Mouse (Mus musculus) CH12.LX (cell line): ENCODE measurements at regions not wholly inside any gene's neighbourhood (a gene's known extent, or its start where the extent isn't known, plus 50 kb on each side); places are given as distances from the start of the nearest gene placed in this dataset.

ENCODE experiments used
- DNase-seq: peaks from one replicate; pipeline ENCODE4 v3.0.0-alpha.2; 2013; ENCODE audit errors: extremely low read depth
- H3K27ac ChIP-seq: 2 replicates; pipeline ENCODE4 v1.5.1; 2012; ENCODE audit warnings: low read depth, mild to moderate bottlenecking, control low read depth, moderate library complexity; ENCODE audit not compliant: insufficient read depth
- H3K27me3 ChIP-seq: replicated peaks from 2 replicates; pipeline ENCODE3; 2012; ENCODE audit warnings: inconsistent platforms
- H3K36me3 ChIP-seq, 2 experiments: replicated peaks in 1 of 2; 2 replicates each; pipeline versions ENCODE3 to v1.6.1; 2012; ENCODE audit warnings: inconsistent platforms in 1 of 2, low read length in 1 of 2, mild to moderate bottlenecking in 1 of 2, mixed read lengths in 1 of 2, moderate library complexity in 1 of 2; ENCODE audit not compliant: control insufficient read depth in 1 of 2, insufficient read depth in 1 of 2
- H3K4me1 ChIP-seq, 2 experiments: 2 replicates each; pipeline ENCODE4 v1.6.1; 2012; ENCODE audit warnings: inconsistent platforms in 1 of 2, moderate library complexity in 1 of 2; ENCODE audit not compliant: insufficient read depth in 2 of 2, control insufficient read depth in 1 of 2
- H3K4me2 ChIP-seq: 2 replicates; pipeline ENCODE4 v1.6.1; 2012; ENCODE audit warnings: low read depth, mild to moderate bottlenecking, control low read depth; ENCODE audit not compliant: poor library complexity, insufficient read depth, severe bottlenecking
- H3K4me3 ChIP-seq, 3 experiments: fragments of 150-350 bp in 1 of 3; sonication (generic) in 1 of 3; replicated peaks in 1 of 3; 2 replicates each; pipeline versions ENCODE3 to v1.5.1; 2011 to 2012; ENCODE audit warnings: low read depth in 2 of 3, low read length in 2 of 3, mild to moderate bottlenecking in 2 of 3, moderate library complexity in 2 of 3, control low read depth in 1 of 3, improper control_type of control experiment in 1 of 3, inconsistent platforms in 1 of 3, mixed read lengths in 1 of 3; ENCODE audit not compliant: poor library complexity in 1 of 3
- H3K79me2 ChIP-seq: replicated peaks from 2 replicates; pipeline ENCODE4 v1.6.1; 2012; ENCODE audit warnings: mild to moderate bottlenecking, moderate library complexity; ENCODE audit not compliant: control insufficient read depth, poor library complexity, insufficient read depth, severe bottlenecking; ENCODE audit errors: extremely low read depth
- H3K9ac ChIP-seq: 2 replicates; pipeline ENCODE4 v1.6.1; 2012; ENCODE audit warnings: low read depth, mild to moderate bottlenecking, control low read depth, moderate library complexity; ENCODE audit not compliant: insufficient read depth
- H3K9me3 ChIP-seq: replicated peaks from 2 replicates; pipeline ENCODE3; 2012; ENCODE audit warnings: low read length, inconsistent platforms, mixed read lengths
- CHD1 ChIP-seq: IDR thresholded peaks from 2 replicates; pipeline ENCODE4 v1.6.1; 2012; ENCODE audit warnings: low read depth, low read length, improper control_type of control experiment, inconsistent platforms
- CHD2 ChIP-seq: IDR thresholded peaks from 2 replicates; pipeline ENCODE4 v1.6.1; 2011; ENCODE audit warnings: low read length, improper control_type of control experiment
- E2F4 ChIP-seq: IDR thresholded peaks from 2 replicates; pipeline ENCODE4 v1.6.1; 2011; ENCODE audit warnings: low read depth, low read length, improper control_type of control experiment; ENCODE audit not compliant: insufficient replicate concordance
- JUN ChIP-seq: IDR thresholded peaks from 2 replicates; pipeline ENCODE4 v1.6.1; 2011; ENCODE audit warnings: low read depth, mild to moderate bottlenecking, low read length, improper control_type of control experiment, moderate library complexity; ENCODE audit not compliant: insufficient read depth
- JUND ChIP-seq: conservative IDR thresholded peaks from 2 replicates; pipeline ENCODE4 v1.6.1; 2011; ENCODE audit warnings: low read depth, low read length, improper control_type of control experiment
- MAFK ChIP-seq: IDR thresholded peaks from 2 replicates; pipeline ENCODE4 v1.6.1; 2011; ENCODE audit warnings: low read length, improper control_type of control experiment; ENCODE audit not compliant: insufficient replicate concordance
- MAZ ChIP-seq: IDR thresholded peaks from 2 replicates; pipeline ENCODE4 v1.6.1; 2012; ENCODE audit warnings: low read depth, mild to moderate bottlenecking, inconsistent platforms, low read length, improper control_type of control experiment, moderate library complexity
- MEF2A ChIP-seq: IDR thresholded peaks from 2 replicates; pipeline ENCODE4 v1.6.1; 2014; ENCODE audit warnings: low read depth, mild to moderate bottlenecking, inconsistent platforms, low read length, improper control_type of control experiment, borderline replicate concordance
- NELFE ChIP-seq: IDR thresholded peaks from 2 replicates; pipeline ENCODE4 v1.6.1; 2011; ENCODE audit warnings: low read depth, low read length, improper control_type of control experiment
- NRF1 ChIP-seq: IDR thresholded peaks from 2 replicates; pipeline ENCODE4 v1.6.1; 2014; ENCODE audit warnings: low read depth, mild to moderate bottlenecking, inconsistent platforms, low read length, improper control_type of control experiment, moderate library complexity
- POLR2A ChIP-seq: IDR thresholded peaks from 2 replicates; pipeline ENCODE4 v1.6.1; 2011; ENCODE audit warnings: low read depth, mild to moderate bottlenecking, improper control_type of control experiment, low read length
- POLR2AphosphoS2 ChIP-seq: IDR thresholded peaks from 2 replicates; pipeline ENCODE4 v1.6.1; 2011; ENCODE audit warnings: low read depth, low read length, improper control_type of control experiment
- RAD21 ChIP-seq: IDR thresholded peaks from 2 replicates; pipeline ENCODE4 v1.6.1; 2011; ENCODE audit warnings: low read depth, mild to moderate bottlenecking, low read length, improper control_type of control experiment, moderate library complexity
- SIN3A ChIP-seq: IDR thresholded peaks from 2 replicates; pipeline ENCODE4 v1.6.1; 2012; ENCODE audit warnings: low read length, improper control_type of control experiment, inconsistent platforms
- SMC3 ChIP-seq: IDR thresholded peaks from 2 replicates; pipeline ENCODE4 v1.6.1; 2011; ENCODE audit warnings: low read depth, low read length, improper control_type of control experiment
- TBP ChIP-seq: conservative IDR thresholded peaks from 2 replicates; pipeline ENCODE4 v1.6.1; 2011; ENCODE audit warnings: low read depth, low read length, improper control_type of control experiment
- TCF12 ChIP-seq: IDR thresholded peaks from 2 replicates; pipeline ENCODE4 v1.6.1; 2014; ENCODE audit warnings: low read depth, mild to moderate bottlenecking, inconsistent platforms, low read length, improper control_type of control experiment
- USF1 ChIP-seq: IDR thresholded peaks from 2 replicates; pipeline ENCODE4 v1.6.1; 2014; ENCODE audit warnings: low read depth, mild to moderate bottlenecking, inconsistent platforms, low read length, improper control_type of control experiment
- USF2 ChIP-seq: conservative IDR thresholded peaks from 2 replicates; pipeline ENCODE4 v1.6.1; 2011; ENCODE audit warnings: low read depth, low read length, improper control_type of control experiment
- ZKSCAN1 ChIP-seq: IDR thresholded peaks from 2 replicates; pipeline ENCODE4 v1.6.1; 2012; ENCODE audit warnings: low read depth, inconsistent platforms, low read length, improper control_type of control experiment, borderline replicate concordance
- ZMIZ1 ChIP-seq: IDR thresholded peaks from 2 replicates; pipeline ENCODE4 v1.6.1; 2012; ENCODE audit warnings: low read depth, mild to moderate bottlenecking, inconsistent platforms, low read length, improper control_type of control experiment
- ZNF384 ChIP-seq: IDR thresholded peaks from 2 replicates; pipeline ENCODE4 v1.6.1; 2012; ENCODE audit warnings: low read depth, low read length, improper control_type of control experiment, inconsistent platforms
- dilution Hi-C: fragments of 300-500 bp; cut with MboI; formaldehyde crosslinking; loops from 2 replicates; pipeline ENCODE4 v1.14.3; 2020; ENCODE audit warnings: low sequenced_read_pairs; ENCODE audit not compliant: extremely low pct_unique_long_range_greater_than_20kb, extremely low pct_ligation_motif_present
- in situ Hi-C: fragments of 300-500 bp; cut with MboI; formaldehyde crosslinking; loops from 3 replicates; pipeline ENCODE4 v1.14.3; 2019; ENCODE audit warnings: low sequenced_read_pairs, low pct_ligation_motif_present, low pct_unique_long_range_greater_than_20kb, mixed read lengths

- no peaks in the 10 kb centered on the region for H3K9me3 ChIP-seq
- no peaks in the 10 kb centered on the region for H3K27me3 ChIP-seq
- H3K9ac ChIP-seq: no peak overlapping the region
- H3K4me3 ChIP-seq: no peak overlapping the region
- dilution Hi-C loops: no loop called here
- H3K79me2 ChIP-seq: no peaks in the 10 kb centered on the region
- H3K4me1 ChIP-seq: peaks cover 6 to 9% of the 10 kb centered on the region in 2 experiments
- TF ChIP-seq NRF1: no peak
- peak; percentile 63 for TF ChIP-seq MAFK
- TF ChIP-seq, all 38 proteins: peak for 1
- H3K4me2 ChIP-seq: no peak overlapping the region
- in situ Hi-C loops: no loop called here
- no peaks in the 10 kb centered on the region for H3K36me3 ChIP-seq
- DNase-seq: no peak
- no peak overlapping the region for H3K27ac ChIP-seq
Observed at GRCm38 (mm10) chr15:11517892-11518291, 118.4 kb upstream of the Tars start.

- dilution Hi-C loops: no loop called here
- H3K79me2 ChIP-seq: no peaks in the 10 kb centered on the region
- no peak overlapping the region for H3K4me3 ChIP-seq
- no peaks in the 10 kb centered on the region for H3K36me3 ChIP-seq
- in situ Hi-C loops: no loop called here
- no peaks in the 10 kb centered on the region for H3K4me1 ChIP-seq
- H3K27ac ChIP-seq: no peak overlapping the region
- H3K9me3 ChIP-seq: no peaks in the 10 kb centered on the region
- TF ChIP-seq MEF2A: no peak
- TF ChIP-seq TBP: no peak
- TF ChIP-seq NELFE: no peak
- TF ChIP-seq ZNF384: no peak
- no peak for TF ChIP-seq POLR2AphosphoS2
- no peak for TF ChIP-seq ZMIZ1
- TF ChIP-seq CHD1: no peak
- TF ChIP-seq USF2: no peak
- TF ChIP-seq RAD21: no peak
- TF ChIP-seq JUND: no peak
- no peak for TF ChIP-seq ZKSCAN1
- TF ChIP-seq SIN3A: no peak
- no peak for TF ChIP-seq POLR2A
- TF ChIP-seq SMC3: no peak
- no peak for TF ChIP-seq JUN
- TF ChIP-seq MAZ: no peak
- no peak for TF ChIP-seq USF1
- TF ChIP-seq E2F4: no peak
- no peak for TF ChIP-seq CHD2
- no peak for TF ChIP-seq TCF12
- H3K4me2 ChIP-seq: no peak overlapping the region
- no peaks in the 10 kb centered on the region for H3K27me3 ChIP-seq
- no peak overlapping the region for H3K9ac ChIP-seq
- no peak for DNase-seq
Observed at GRCm38 (mm10) chr15:11505076-11505639, 105.7 kb upstream of the Tars start.
